Mouse (Mus musculus) R1 (cell line): Measurements from ENCODE around the gene Fem1b.

Source experiments
- DNase-seq: peaks from one replicate; pipeline ENCODE4 v3.0.0-alpha.2; 2018; ENCODE audit warnings: low read depth, low spot score

The Fem1b gene

GRCm38 (mm10) chr9:62781965-62782364 lies 29.8 kb downstream of the Fem1b start:
- no peak for DNase-seq

DNA sequence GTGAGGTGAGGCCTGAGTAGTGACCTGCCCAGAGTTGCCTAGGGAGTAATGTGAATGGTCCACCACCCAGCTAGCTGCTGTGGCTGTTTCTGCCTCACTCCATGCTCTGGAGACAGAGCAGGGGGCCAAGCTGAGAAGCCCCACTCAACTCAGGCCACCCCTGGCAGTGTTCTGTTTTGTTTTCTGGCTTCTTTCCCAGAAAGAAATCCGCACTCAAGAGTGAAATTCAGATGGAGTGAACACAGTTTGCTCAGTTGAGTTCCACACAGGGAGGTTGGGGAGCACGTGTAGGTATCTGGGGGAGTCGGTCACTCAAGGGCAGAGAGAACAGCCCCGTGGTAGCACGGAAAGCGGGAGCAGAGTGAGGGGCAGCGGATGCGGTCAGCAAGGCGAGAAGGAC lies 33.0 kb downstream of the Fem1b start:
- no peak for DNase-seq

- DNase-seq: peak; percentile 88
These were observed 34.3 kb downstream of the Fem1b start for GRCm38 (mm10) chr9:62777461-62777860.

DNA sequence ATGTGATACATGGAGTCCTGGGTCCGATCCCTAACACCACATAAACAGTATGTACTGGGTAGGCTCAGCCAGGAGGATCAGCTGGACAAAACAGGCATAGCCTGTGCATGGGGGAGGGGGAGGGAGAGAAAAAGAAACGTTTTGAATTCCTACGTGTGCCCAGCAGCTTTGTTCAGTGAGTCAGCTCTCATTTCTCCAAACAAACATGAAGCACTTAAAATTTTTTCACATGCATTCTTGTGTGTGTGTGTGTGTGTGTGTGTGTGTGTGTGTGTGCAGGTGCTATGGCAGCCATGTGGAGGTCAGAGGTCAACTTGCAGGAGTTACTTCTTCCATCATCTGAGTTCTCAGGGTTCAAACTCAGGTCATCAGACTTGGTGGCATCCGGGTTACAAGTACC lies 36.3 kb downstream of the Fem1b start:
- no peak for DNase-seq

DNA sequence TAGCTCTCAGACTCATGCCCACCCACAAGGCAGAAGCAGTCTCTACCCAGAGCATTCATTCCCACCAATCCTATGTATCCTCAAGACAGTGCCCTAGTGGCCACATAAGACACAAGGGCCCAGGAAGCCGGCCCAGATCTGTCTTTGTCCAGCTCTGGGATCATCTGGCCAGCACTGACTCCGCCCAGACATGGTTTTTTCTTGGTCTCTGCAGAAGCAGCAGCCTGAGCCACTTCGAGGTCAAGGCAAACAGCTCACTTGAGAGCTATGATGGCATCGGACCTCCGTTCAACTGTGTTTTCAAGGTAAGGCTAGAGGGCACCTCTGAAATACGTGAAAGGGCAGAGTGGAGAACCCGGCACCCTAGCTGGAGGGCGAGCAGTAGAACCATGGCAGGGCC lies 39.0 kb downstream of the Fem1b start:
- no peak for DNase-seq

- no peak for DNase-seq
These were observed 43.4 kb downstream of the Fem1b start for GRCm38 (mm10) chr9:62768361-62768760.

- DNase-seq: no peak
These were observed 44.3 kb downstream of the Fem1b start for GRCm38 (mm10) chr9:62767464-62767863.

DNA sequence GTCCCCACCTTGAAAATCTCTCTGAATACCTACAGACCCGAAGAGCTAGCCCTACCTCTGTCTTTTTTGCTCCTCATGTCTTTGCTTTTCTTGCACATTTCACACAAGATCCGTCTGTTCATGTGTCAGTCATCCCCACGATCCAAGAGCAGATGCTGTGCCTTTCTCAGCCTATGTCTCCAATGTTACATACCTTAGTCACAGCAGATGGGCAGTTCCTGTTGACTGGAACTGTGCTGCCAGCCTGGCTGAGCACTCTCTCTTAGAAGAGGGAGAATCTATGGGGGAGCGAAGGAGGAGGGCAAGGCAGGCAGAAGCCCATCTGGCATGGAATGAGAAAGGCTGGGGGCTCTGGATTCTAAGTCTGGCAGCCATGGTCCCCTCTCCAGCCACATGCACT lies 46.4 kb downstream of the Fem1b start:
- no peak for DNase-seq

- DNase-seq: peak; percentile 77
These were observed 48.3 kb downstream of the Fem1b start for GRCm38 (mm10) chr9:62763478-62763877.

GRCm38 (mm10) chr9:62759601-62760000 lies 52.1 kb downstream of the Fem1b start:
- DNase-seq: peak; percentile 57

- DNase-seq: no peak
These were observed 53.4 kb downstream of the Fem1b start for GRCm38 (mm10) chr9:62758288-62758687.

DNA sequence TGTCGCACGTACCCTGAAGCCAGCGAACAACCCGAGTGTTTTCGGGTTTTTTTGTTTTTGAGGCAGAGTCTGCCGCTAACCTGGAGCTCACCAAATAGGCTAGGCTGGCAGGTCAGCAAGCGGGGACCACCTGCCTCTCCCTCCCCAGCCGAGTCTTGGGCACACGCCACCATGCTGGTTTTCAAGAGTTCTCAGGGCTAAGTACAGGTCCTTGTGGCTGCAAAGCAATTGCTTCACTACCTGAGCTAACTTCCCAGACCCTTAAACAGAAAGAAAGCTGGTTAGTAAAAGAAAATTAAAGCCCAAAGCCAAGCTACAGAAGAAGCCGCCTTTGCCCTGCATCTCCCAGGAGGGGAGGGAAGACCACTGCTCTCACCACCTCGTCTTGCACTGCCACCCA lies 61.4 kb downstream of the Fem1b start:
- no peak for DNase-seq

- peak; percentile 27 for DNase-seq
These were observed 62.1 kb downstream of the Fem1b start for GRCm38 (mm10) chr9:62749666-62750065.

GRCm38 (mm10) chr9:62746646-62747045 lies 65.1 kb downstream of the Fem1b start:
- no peak for DNase-seq

DNA sequence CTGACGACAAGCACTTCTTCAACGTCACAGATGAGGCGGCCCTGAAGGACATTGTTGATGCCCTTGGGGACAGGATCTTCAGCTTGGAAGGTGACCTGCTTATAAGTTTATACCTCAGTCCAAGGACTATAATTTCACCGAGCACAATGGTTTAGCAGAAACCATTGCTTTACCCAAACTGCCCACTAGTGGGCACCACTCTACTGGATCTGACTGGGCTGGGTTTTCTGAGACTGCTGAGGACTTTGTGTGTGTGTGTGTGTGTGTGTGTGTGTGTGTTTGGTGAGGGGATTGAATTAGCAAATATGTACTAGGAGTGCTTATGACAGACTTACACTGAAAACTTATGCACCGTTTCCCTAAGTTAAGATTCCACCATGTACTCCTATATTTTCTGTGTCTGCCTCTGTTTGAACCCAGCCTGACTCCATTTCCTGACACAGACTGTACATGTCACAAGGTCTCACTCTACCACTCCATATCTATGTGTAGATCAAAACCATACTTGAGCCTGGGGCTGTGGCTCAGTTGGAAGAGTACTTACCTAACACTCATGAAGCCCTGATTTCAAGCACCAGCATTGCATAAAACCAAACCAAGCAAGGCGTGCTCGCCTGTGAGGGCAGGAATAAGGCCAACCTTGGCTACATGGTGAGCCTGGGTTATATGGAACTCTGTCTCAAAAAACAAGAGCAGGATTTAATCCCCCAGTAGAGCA lies 67.0 kb downstream of the Fem1b start:
- peak; percentile 60 for DNase-seq
